Mouse (Mus musculus): ENCODE data around the gene Tedc1. TPM values are rescaled to one million over a fixed set of nuclear protein-coding genes. Genes with fewer than 3 reads are reported as not detected.
"Not testable (repeated sequence)": the region's sequence is repeated elsewhere in the genome, so short reads cannot be mapped to it uniquely, and the experiment has no call there.

The Tedc1 gene
- polyA plus RNA-seq, 1 experiment from 2014 or later: 11.0 TPM

DNA sequence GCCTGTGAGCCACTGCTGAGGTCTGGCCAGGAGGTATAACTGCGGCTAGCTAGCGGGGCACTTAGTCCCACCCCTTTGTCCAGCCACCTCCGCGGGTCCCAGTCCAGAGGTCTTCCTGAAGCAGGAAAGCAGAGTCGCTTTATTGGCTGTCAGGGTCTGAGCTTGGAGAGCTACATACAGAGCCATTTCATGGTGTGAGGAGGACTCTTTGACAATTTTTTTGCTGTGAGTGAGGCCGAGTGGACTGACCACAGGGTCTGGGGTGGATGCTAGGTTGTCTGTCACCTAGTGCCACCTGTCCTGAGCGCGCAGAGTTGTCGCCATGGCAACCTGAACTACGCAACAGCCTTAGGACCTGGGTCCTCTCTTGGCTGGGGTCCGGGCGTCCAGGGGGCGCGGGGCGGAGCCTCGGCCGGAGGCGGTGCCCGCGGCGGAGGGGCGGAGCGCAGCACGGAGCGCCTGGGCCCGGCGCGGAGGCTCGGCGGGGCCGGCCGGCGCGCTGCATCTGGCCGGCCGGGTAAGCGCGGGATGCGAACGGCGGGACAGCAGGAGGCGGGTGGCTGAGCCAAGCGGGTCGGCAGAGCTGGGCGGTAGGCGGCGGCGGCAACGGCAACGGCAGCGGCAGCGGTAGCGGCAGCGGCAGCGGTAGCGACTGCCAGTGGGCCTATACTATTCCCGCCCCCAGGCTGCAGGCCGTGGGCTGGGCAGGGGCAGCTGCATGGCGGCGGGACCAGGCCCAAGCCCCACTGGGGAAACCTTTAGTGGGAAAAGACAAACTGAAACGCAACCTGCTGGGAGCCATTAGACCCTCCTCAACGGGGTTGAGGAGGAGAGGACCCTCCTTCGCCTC lies 29.4 kb downstream of the Tedc1 start, which contains the start of gene Tmem121:
Tmem121 (plus strand) TSS at position 489 of the 850 bp plus-strand sequence.
- peaks cover 15% of the 10 kb centered on the region for H3K4me1 ChIP-seq (ENCODE audit: control insufficient read depth, insufficient read depth, low read length)
- peak within 1 kb of the TSS; percentile 58 for H3K27ac ChIP-seq (ENCODE audit: low read length)
- peak within 1 kb of the TSS; percentile 80 for H3K4me2 ChIP-seq (ENCODE audit: low read length)
- ATAC-seq: peak; percentile 52
- H3K27me3 ChIP-seq (ENCODE audit: control insufficient read depth, insufficient read depth, low read depth, low read length): no peaks in the 10 kb centered on the region
- peak within 1 kb of the TSS; percentile 77 for H3K4me3 ChIP-seq (ENCODE audit: low read depth, low read length)
- peak within 1 kb of the TSS; percentile 89 for H3K9ac ChIP-seq (ENCODE audit: low read depth, low read length)
- H3K36me3 ChIP-seq (ENCODE audit: control insufficient read depth, insufficient read depth, low read length): peaks cover 14% of the 10 kb centered on the region
- WGBS: under 1% methylated on average over 58 of the region's 63 CpGs
- H3K9me3 ChIP-seq (replicated peaks; ENCODE audit: control insufficient read depth, low read length, poor library complexity, severe bottlenecking): no peaks in the 10 kb centered on the region

GRCm38 (mm10) chr12:113186326-113187010 lies 30.2 kb downstream of the Tedc1 start:
- peaks cover 15% of the 10 kb centered on the region for H3K4me1 ChIP-seq (ENCODE audit: control insufficient read depth, insufficient read depth, low read length)
- H3K9ac ChIP-seq (ENCODE audit: low read depth, low read length): peak overlapping the region; percentile 89
- 38% methylated on average over 12 of the region's 12 CpGs for WGBS
- peaks cover 17% of the 10 kb centered on the region for H3K36me3 ChIP-seq (ENCODE audit: control insufficient read depth, insufficient read depth, low read length)
- peak overlapping the region; percentile 77 for H3K4me3 ChIP-seq (ENCODE audit: low read depth, low read length)
- peak overlapping the region; percentile 80 for H3K4me2 ChIP-seq (ENCODE audit: low read length)
- H3K9me3 ChIP-seq (replicated peaks; ENCODE audit: control insufficient read depth, low read length, poor library complexity, severe bottlenecking): no peaks in the 10 kb centered on the region
- 0 out of 2 replicates have a peak, but pooled peaks have one; percentile 2 for ATAC-seq
- peak overlapping the region; percentile 58; the same call in 1 of the 2 replicates for H3K27ac ChIP-seq (ENCODE audit: low read length)
- no peaks in the 10 kb centered on the region for H3K27me3 ChIP-seq (ENCODE audit: control insufficient read depth, insufficient read depth, low read depth, low read length)

GRCm38 (mm10) chr12:113187011-113187375 lies 30.8 kb downstream of the Tedc1 start:
- H3K27ac ChIP-seq (ENCODE audit: low read length): no peak overlapping the region
- peak overlapping the region; percentile 77 for H3K4me3 ChIP-seq (ENCODE audit: low read depth, low read length)
- ATAC-seq: no peak
- WGBS: 48% methylated on average over 4 of the region's 4 CpGs
- peaks cover 15% of the 10 kb centered on the region for H3K4me1 ChIP-seq (ENCODE audit: control insufficient read depth, insufficient read depth, low read length)
- H3K9me3 ChIP-seq (replicated peaks; ENCODE audit: control insufficient read depth, low read length, poor library complexity, severe bottlenecking): no peaks in the 10 kb centered on the region
- no peaks in the 10 kb centered on the region for H3K27me3 ChIP-seq (ENCODE audit: control insufficient read depth, insufficient read depth, low read depth, low read length)
- H3K9ac ChIP-seq (ENCODE audit: low read depth, low read length): peak overlapping the region; percentile 89
- peaks cover 21% of the 10 kb centered on the region for H3K36me3 ChIP-seq (ENCODE audit: control insufficient read depth, insufficient read depth, low read length)
- peak overlapping the region; percentile 80 for H3K4me2 ChIP-seq (ENCODE audit: low read length)

DNA sequence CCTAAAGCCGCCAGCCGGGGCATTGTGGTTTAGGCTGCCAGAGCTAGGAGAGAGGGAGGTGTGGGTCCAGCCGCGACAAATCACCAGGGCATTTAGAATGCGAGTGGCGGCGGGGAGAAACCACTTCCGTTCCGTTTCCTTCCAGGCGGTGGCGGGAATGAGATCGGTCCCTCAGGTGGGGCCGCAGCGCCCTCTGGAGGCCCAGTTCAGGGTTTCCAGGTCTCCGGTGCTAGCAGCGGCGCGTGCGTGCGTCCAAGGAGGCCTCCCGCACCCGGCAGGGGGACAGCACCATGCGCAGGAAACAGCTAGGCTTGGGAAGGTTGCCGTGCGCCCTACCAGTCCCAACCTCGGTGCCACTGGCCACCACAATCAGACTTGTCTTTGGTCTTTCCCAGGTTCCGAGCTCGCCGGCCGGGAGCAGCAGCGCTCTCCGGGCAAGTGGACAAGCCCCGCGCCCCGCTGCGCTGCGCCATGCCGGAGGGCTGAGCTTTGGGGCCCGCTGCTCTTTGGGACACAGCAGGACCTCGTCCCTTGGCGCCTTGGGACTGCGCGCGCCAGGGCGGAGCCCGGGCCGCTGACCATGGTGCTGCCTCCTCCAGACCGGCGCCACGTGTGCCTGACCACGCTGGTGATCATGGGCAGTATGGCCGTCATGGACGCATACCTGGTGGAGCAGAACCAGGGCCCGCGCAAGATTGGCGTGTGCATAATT lies 31.5 kb downstream of the Tedc1 start:
- ATAC-seq: peak; percentile 40
- Histone ChIP-seq H3K36me3 (ENCODE audit: control insufficient read depth, insufficient read depth, low read length) (peaks cover 26% of the 10 kb centered on the region), H3K4me3 (ENCODE audit: low read depth, low read length) (peak overlapping the region; percentile 77), H3K9me3 (replicated peaks; ENCODE audit: control insufficient read depth, low read length, poor library complexity, severe bottlenecking) (no peaks in the 10 kb centered on the region), H3K27me3 (ENCODE audit: control insufficient read depth, insufficient read depth, low read depth, low read length) (no peaks in the 10 kb centered on the region), H3K27ac (ENCODE audit: low read length) (no peak overlapping the region), H3K4me2 (ENCODE audit: low read length) (peak overlapping the region; percentile 80), H3K9ac (ENCODE audit: low read depth, low read length) (peak overlapping the region; percentile 89), H3K4me1 (ENCODE audit: control insufficient read depth, insufficient read depth, low read length) (peaks cover 15% of the 10 kb centered on the region)
- 2% methylated on average over 56 of the region's 56 CpGs for WGBS

DNA sequence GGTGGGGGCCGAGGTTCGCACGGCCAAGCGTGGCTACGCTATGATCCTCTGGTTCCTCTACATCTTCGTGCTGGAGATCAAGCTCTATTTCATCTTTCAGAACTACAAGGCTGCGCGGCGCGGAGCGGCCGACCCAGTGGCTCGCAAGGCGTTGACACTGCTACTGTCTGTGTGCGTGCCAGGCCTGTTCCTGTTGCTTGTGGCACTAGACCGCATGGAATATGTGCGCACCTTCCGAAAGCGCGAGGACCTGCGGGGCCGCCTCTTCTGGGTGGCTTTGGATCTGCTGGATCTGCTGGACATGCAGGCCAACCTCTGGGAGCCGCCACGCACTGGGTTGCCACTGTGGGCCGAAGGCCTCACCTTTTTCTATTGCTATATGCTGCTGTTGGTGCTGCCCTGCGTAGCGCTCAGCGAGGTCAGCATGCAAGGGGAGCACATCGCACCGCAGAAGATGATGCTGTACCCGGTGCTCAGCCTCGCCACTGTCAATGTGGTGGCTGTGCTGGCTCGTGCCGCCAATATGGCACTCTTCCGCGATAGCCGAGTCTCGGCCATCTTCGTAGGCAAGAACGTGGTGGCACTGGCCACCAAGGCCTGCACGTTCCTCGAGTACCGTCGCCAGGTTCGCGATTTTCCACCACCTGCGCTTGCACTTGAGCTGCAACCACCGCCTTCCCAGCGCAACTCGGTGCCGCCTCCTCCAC lies 32.3 kb downstream of the Tedc1 start:
- H3K4me3 ChIP-seq (ENCODE audit: low read depth, low read length): peak overlapping the region; percentile 77
- peaks cover 15% of the 10 kb centered on the region for H3K4me1 ChIP-seq (ENCODE audit: control insufficient read depth, insufficient read depth, low read length)
- WGBS: 88% methylated on average over 47 of the region's 51 CpGs
- H3K9me3 ChIP-seq (replicated peaks; ENCODE audit: control insufficient read depth, low read length, poor library complexity, severe bottlenecking): no peaks in the 10 kb centered on the region
- no peak overlapping the region for H3K27ac ChIP-seq (ENCODE audit: low read length)
- no peak overlapping the region; the same call in 1 of the 2 replicates for H3K9ac ChIP-seq (ENCODE audit: low read depth, low read length)
- no peaks in the 10 kb centered on the region for H3K27me3 ChIP-seq (ENCODE audit: control insufficient read depth, insufficient read depth, low read depth, low read length)
- H3K4me2 ChIP-seq (ENCODE audit: low read length): peak overlapping the region; percentile 80
- ATAC-seq: peak; percentile 4; the same call in 1 of the 2 replicates
- H3K36me3 ChIP-seq (ENCODE audit: control insufficient read depth, insufficient read depth, low read length): peaks cover 26% of the 10 kb centered on the region

- Histone ChIP-seq H3K9me3 (replicated peaks; ENCODE audit: control insufficient read depth, low read length, poor library complexity, severe bottlenecking) (0 out of 2 replicates have a peak, but pooled peaks cover 3% of the 10 kb centered on the region), H3K27ac (ENCODE audit: low read length) (no peak overlapping the region), H3K9ac (ENCODE audit: low read depth, low read length) (no peak overlapping the region), H3K4me3 (ENCODE audit: low read depth, low read length) (no peak overlapping the region), H3K4me1 (ENCODE audit: control insufficient read depth, insufficient read depth, low read length) (no peaks in the 10 kb centered on the region), H3K4me2 (ENCODE audit: low read length) (no peak overlapping the region), H3K36me3 (ENCODE audit: control insufficient read depth, insufficient read depth, low read length) (peaks cover 23% of the 10 kb centered on the region), H3K27me3 (ENCODE audit: control insufficient read depth, insufficient read depth, low read depth, low read length) (no peaks in the 10 kb centered on the region)
- ATAC-seq: no peak
- WGBS: 78% methylated on average over 2 of the region's 2 CpGs
These were observed 37.2 kb downstream of the Tedc1 start for GRCm38 (mm10) chr12:113193423-113193822.

GRCm38 (mm10) chr12:113199132-113199531 lies 42.9 kb downstream of the Tedc1 start:
- not testable (repeated sequence) for H3K9ac ChIP-seq (ENCODE audit: low read depth, low read length); H3K4me2 ChIP-seq (ENCODE audit: low read length); H3K9me3 ChIP-seq (replicated peaks; ENCODE audit: control insufficient read depth, low read length, poor library complexity, severe bottlenecking); ATAC-seq; H3K36me3 ChIP-seq (ENCODE audit: control insufficient read depth, insufficient read depth, low read length); H3K4me3 ChIP-seq (ENCODE audit: low read depth, low read length); H3K4me1 ChIP-seq (ENCODE audit: control insufficient read depth, insufficient read depth, low read length); H3K27ac ChIP-seq (ENCODE audit: low read length); H3K27me3 ChIP-seq (ENCODE audit: control insufficient read depth, insufficient read depth, low read depth, low read length)
- WGBS: 100% methylated on average over 3 of the region's 6 CpGs

GRCm38 (mm10) chr12:113201301-113201700 lies 45.1 kb downstream of the Tedc1 start:
- Histone ChIP-seq H3K36me3 (ENCODE audit: control insufficient read depth, insufficient read depth, low read length) (no peaks in the 10 kb centered on the region), H3K27me3 (ENCODE audit: control insufficient read depth, insufficient read depth, low read depth, low read length) (no peaks in the 10 kb centered on the region), H3K4me3 (ENCODE audit: low read depth, low read length) (no peak overlapping the region), H3K4me1 (ENCODE audit: control insufficient read depth, insufficient read depth, low read length) (no peaks in the 10 kb centered on the region), H3K9ac (ENCODE audit: low read depth, low read length) (no peak overlapping the region), H3K9me3 (replicated peaks; ENCODE audit: control insufficient read depth, low read length, poor library complexity, severe bottlenecking) (no peaks in the 10 kb centered on the region), H3K27ac (ENCODE audit: low read length) (no peak overlapping the region), H3K4me2 (ENCODE audit: low read length) (no peak overlapping the region)
- 92% methylated on average over 4 of the region's 4 CpGs for WGBS
- ATAC-seq: no peak
